Mouse (Mus musculus) sigmoid colon, adult 10 weeks (tissue): ENCODE measurements around the gene Rnd3. TPM values are rescaled to one million over a fixed set of nuclear protein-coding genes. Genes with fewer than 3 reads are reported as not detected.

Experiments used
- polyA plus RNA-seq: library from polyadenylated mRNA; stranded (reverse); fragments of 350-450 nt; fragmentation: Illumina TruSeq; extraction: RNeasy Lipid Tissue Mini Kit (QIAGEN cat#74804); gene quantifications from one replicate; pipeline ENCODE4 v1.2.3, GENCODE M21; 2014; ENCODE audit warnings: low read depth, low replicate concordance

Rnd3 gene
- 66.7 TPM for polyA plus RNA-seq

DNA sequence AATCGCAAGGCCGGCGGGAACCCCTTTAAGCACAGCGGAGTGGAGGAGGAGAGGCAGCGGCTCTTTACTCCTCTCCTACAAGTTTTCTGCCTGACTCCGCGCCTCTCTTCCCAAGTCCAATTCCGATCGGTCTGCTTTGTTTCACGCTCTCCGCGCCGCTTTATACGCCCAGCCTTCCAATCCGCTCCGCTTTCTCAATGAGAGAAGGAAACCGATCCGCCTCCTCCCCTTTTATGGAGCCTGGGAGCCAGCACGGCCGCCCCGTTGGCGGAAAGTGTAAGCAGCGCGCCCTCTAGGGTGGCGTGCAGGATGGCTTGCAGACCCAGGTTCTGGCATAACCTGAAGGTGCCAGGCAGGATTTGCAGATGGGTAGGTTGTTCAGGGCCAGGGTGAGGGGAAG lies at the start of gene Rnd3:
Gene Rnd3 (minus strand): TSS at position 137 of the 400 bp plus-strand sequence.

